Mouse (Mus musculus) heart, adult 2 months (tissue): Measurements from ENCODE around the gene Rarb. TPM values are rescaled to one million over a fixed set of nuclear protein-coding genes. Genes with fewer than 3 reads are reported as not detected.

ENCODE experiments used
- DNase-seq, 2 experiments: peaks; one replicate each; pipeline ENCODE4 v3.0.0; 2021
- H3K27ac ChIP-seq: fragments of 200-600 bp; 2 replicates; pipeline ENCODE4 v1.8.1; 2022
- H3K27me3 ChIP-seq: fragments of 200-500 bp; 2 replicates; pipeline ENCODE4 v1.6.1; 2012; ENCODE audit warnings: mild to moderate bottlenecking, low read length, inconsistent platforms, mixed read lengths; ENCODE audit not compliant: control insufficient read depth, insufficient read depth
- H3K36me3 ChIP-seq: fragments of 200-500 bp; 2 replicates; pipeline ENCODE4 v1.6.1; 2012; ENCODE audit warnings: low read length, inconsistent platforms; ENCODE audit not compliant: control insufficient read depth, insufficient read depth
- H3K4me1 ChIP-seq: fragments of 200-500 bp; 2 replicates; pipeline ENCODE4 v1.6.1; 2011; ENCODE audit warnings: low read length; ENCODE audit not compliant: control insufficient read depth, insufficient read depth
- H3K4me3 ChIP-seq: fragments of 200-600 bp; 2 replicates; pipeline ENCODE4 v1.8.1; 2022
- H3K79me2 ChIP-seq: fragments of 200-500 bp; replicated peaks from 2 replicates; pipeline ENCODE4 v1.6.1; 2012; ENCODE audit warnings: mild to moderate bottlenecking, inconsistent platforms, low read length, moderate library complexity, mixed read lengths; ENCODE audit not compliant: control insufficient read depth, insufficient read depth
- H3K9ac ChIP-seq: fragments of 200-500 bp; 2 replicates; pipeline ENCODE4 v1.6.1; 2012; ENCODE audit warnings: low read depth, mild to moderate bottlenecking, control low read depth, inconsistent platforms, low read length, mixed read lengths
- CTCF ChIP-seq: fragments of 200-600 bp; IDR thresholded peaks from 2 replicates; pipeline ENCODE4 v1.8.1; 2022; ENCODE audit warnings: antibody characterized with exemption, mild to moderate bottlenecking, moderate library complexity
- EP300 ChIP-seq: fragments of 200-500 bp; IDR thresholded peaks from 2 replicates; pipeline ENCODE4 v1.6.1; 2011; ENCODE audit warnings: low read depth, low read length, control low read depth; ENCODE audit not compliant: insufficient read depth
- POLR2A ChIP-seq: fragments of 200-500 bp; IDR thresholded peaks from 2 replicates; pipeline ENCODE4 v1.6.1; 2011; ENCODE audit warnings: mild to moderate bottlenecking, low read depth, low read length, control low read depth; ENCODE audit not compliant: insufficient read depth
- WGBS: fragments of 180-500 bp; shearing (Covaris S2); methylation state at CpG from one replicate; pipeline ENCODE4 v1.1.7; 2018; 5-methylcytosine and 5-hydroxymethylcytosine counted together
- intact Hi-C: fragments of 180-260 bp; cut with DNase I; formaldehyde crosslinking; loops from one replicate; pipeline ENCODE4 v1.15.1; 2025
- long read RNA-seq: library from polyadenylated mRNA; stranded (forward); transcript quantifications from one replicate; pipeline ENCODE4 v2.0.0, GENCODE M21; 2021
- polyA plus RNA-seq: library from polyadenylated mRNA; depleted of rRNA; stranded (reverse); fragments of >200 nt; gene quantifications from 2 replicates; pipeline ENCODE4 v1.2.3, GENCODE M21; 2012; rRNA removed
- total RNA-seq, 2 experiments: library from RNA; stranded (reverse); gene quantifications; 2 replicates each; pipeline ENCODE4 v1.2.3; 2021

The Rarb gene
- 10 to 100 TPM; 17.3 to 21.0 TPM for total RNA-seq
- polyA plus RNA-seq, result 8.1 and 17.5 TPM in 2 replicates
- long read RNA-seq, transcript Rarb-201 (8 exons, 3,108 nt), result major isoform, 18 of 20 reads
- long read RNA-seq, partial matches to known transcripts, result 0 of 20 reads
- long read RNA-seq, other reads (novel, unspliced or antisense), result 2 of 20 reads

DNA sequence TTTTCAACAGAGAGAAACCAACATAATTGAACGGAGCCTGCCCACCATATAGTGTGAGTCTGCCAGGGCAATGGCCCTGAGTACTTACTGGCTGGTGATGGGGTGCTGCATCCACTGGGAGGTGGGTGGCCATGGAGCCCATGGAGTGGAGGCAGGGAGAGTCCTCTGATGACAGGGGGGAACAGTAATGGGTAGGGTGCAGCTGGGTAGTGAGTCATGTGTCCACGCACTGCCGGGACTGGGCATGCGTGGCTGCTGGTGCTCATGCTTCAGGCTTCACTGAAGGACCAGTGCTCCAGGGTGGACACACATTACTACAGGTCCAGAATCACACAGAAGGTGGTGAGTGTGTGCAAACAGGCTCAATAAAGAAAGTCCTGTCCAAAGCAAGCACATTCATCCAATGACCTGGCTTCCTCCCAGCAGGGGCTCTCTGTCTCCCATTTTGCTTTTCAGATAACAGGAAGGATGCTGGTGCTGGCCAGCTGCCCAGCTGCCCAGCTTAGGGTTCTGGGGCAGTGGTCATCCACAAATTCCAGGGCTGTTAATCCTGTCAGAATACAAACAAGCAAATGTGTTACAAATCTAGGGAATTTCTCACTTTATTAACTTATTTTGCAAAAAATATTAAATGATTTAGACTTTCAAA, at the start of gene Rarb:
Gene Rarb (minus strand): TSS at position 555 of the 649 bp plus-strand sequence.
- H3K79me2 ChIP-seq, result no peaks in the 10 kb centered on the region
- intact Hi-C loops, result no loop called here
- H3K27ac ChIP-seq, result no peak within 1 kb of the TSS
- TF ChIP-seq POLR2A (no peak), CTCF (no peak), EP300 (no peak)
- H3K9ac ChIP-seq, result no peak within 1 kb of the TSS
- H3K4me3 ChIP-seq, result no peak within 1 kb of the TSS
- H3K4me1 ChIP-seq, result no peaks in the 10 kb centered on the region
- H3K27me3 ChIP-seq, result no peaks in the 10 kb centered on the region
- 92% methylated on average over 4 of the region's 4 CpGs for WGBS
- DNase-seq, result no peak
- no peaks in the 10 kb centered on the region for H3K36me3 ChIP-seq

DNA sequence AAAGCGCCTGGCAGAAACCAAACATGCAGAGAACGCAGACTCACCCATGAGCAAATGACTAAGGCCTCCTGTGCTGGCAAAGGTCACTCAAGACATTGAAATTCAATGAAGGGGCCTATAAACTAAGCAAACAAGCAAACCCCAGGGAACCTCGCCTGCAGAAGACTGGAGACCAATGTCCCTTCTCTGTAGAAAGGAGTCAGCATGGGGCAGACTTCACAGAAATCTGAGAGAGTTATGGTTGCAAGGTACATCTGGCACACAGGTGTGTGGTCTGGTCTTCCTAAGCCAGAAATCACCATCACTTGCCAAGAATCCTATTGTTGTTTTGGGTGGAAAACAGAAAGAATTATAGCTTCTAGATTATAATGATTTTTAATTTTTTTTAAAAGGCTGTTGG, 23.1 kb upstream of the Rarb start:
- TF ChIP-seq CTCF, result no peak
- TF ChIP-seq EP300, result no peak
- TF ChIP-seq POLR2A, result no peak
- Histone ChIP-seq H3K79me2 (no peaks in the 10 kb centered on the region), H3K27me3 (no peaks in the 10 kb centered on the region), H3K27ac (no peak overlapping the region), H3K4me3 (no peak overlapping the region), H3K36me3 (no peaks in the 10 kb centered on the region), H3K9ac (no peak overlapping the region), H3K4me1 (no peaks in the 10 kb centered on the region)
- WGBS, result 92% methylated on average over 3 of the region's 3 CpGs
- intact Hi-C loops, result no loop called here
- DNase-seq, result no peak

DNA sequence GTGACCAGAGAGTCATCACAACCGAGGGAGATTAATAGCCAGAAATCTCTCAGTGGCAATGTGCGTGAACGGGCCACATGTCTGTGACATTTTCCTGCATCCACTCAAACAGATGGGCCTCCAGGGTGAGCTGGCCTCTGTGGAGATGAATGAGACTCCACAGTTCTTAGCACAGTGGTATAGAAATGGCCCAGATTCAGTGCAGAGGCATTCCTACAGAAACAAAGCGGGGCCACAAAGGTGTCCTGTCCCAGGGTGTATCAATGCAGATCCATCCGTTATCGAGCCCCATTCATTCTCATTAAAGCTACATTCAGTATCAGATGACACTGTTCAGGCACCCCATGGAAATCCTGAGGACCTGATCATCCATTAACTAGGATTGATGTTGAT, 22.6 kb upstream of the Rarb start:
- Histone ChIP-seq H3K27me3 (no peaks in the 10 kb centered on the region), H3K79me2 (no peaks in the 10 kb centered on the region), H3K9ac (no peak overlapping the region), H3K36me3 (no peaks in the 10 kb centered on the region), H3K4me1 (no peaks in the 10 kb centered on the region), H3K27ac (no peak overlapping the region), H3K4me3 (no peak overlapping the region)
- intact Hi-C loops, result no loop called here
- WGBS, result 90% methylated on average over 6 of the region's 6 CpGs
- no peak for DNase-seq
- TF ChIP-seq EP300 (no peak), POLR2A (no peak), CTCF (no peak)

GRCm38 (mm10) chr14:16840951-16841596, 22.1 kb upstream of the Rarb start:
- TF ChIP-seq POLR2A (no peak), CTCF (no peak), EP300 (no peak)
- WGBS, result 51% methylated on average over 8 of the region's 8 CpGs
- Histone ChIP-seq H3K27ac (no peak overlapping the region), H3K9ac (no peak overlapping the region), H3K27me3 (no peaks in the 10 kb centered on the region), H3K4me3 (no peak overlapping the region), H3K79me2 (no peaks in the 10 kb centered on the region), H3K4me1 (no peaks in the 10 kb centered on the region), H3K36me3 (no peaks in the 10 kb centered on the region)
- intact Hi-C loops, result no loop called here
- DNase-seq, result peak; percentile 28 to 36

- no peaks in the 10 kb centered on the region for H3K36me3 ChIP-seq
- WGBS, result 99% methylated on average over 2 of the region's 2 CpGs
- no peaks in the 10 kb centered on the region for H3K27me3 ChIP-seq
- H3K4me3 ChIP-seq, result no peak overlapping the region
- intact Hi-C loops, result no loop called here
- H3K27ac ChIP-seq, result no peak overlapping the region
- H3K4me1 ChIP-seq, result no peaks in the 10 kb centered on the region
- H3K9ac ChIP-seq, result no peak overlapping the region
- no peaks in the 10 kb centered on the region for H3K79me2 ChIP-seq
- no peak for TF ChIP-seq EP300
- no peak for TF ChIP-seq CTCF
- TF ChIP-seq POLR2A, result no peak
- DNase-seq, result no peak
Measured at GRCm38 (mm10) chr14:16840135-16840534, 21.2 kb upstream of the Rarb start.
